Mouse (Mus musculus) lung, postnatal 0 days (tissue): ENCODE data around the gene Cxcr6. TPM values are rescaled to one million over a fixed set of nuclear protein-coding genes. Genes with fewer than 3 reads are reported as not detected.
A peak's percentile ranks its signal among the peaks of the same experiment; 100 is the strongest.

ENCODE experiments used
- ATAC-seq: fragments of 200-750 bp; cut with Nextera tagmentation; 2 replicates; pipeline ENCODE4 v1.8.0; 2017; ENCODE audit warnings: moderate library complexity
- DNase-seq: peaks from one replicate; pipeline ENCODE4 v3.0.0-alpha.2; 2016; ENCODE audit warnings: low spot score
- H3K27ac ChIP-seq: fragments of 300-500 bp; sonication (generic); 2 replicates; pipeline ENCODE4 v1.5.1; 2014; ENCODE audit warnings: antibody characterized with exemption, mild to moderate bottlenecking, low read length, mixed read lengths
- H3K27me3 ChIP-seq: fragments of 300-500 bp; sonication (generic); replicated peaks from 2 replicates; pipeline ENCODE4 v1.6.1; 2014; ENCODE audit warnings: low read length, mixed read lengths; ENCODE audit not compliant: insufficient read depth
- H3K36me3 ChIP-seq: fragments of 300-500 bp; sonication (generic); 2 replicates; pipeline ENCODE4 v1.6.1; 2014; ENCODE audit warnings: low read length, mixed read lengths; ENCODE audit not compliant: insufficient read depth
- H3K4me1 ChIP-seq: fragments of 300-500 bp; sonication (generic); 2 replicates; pipeline ENCODE4 v1.6.1; 2014; ENCODE audit warnings: antibody characterized with exemption, low read depth, low read length, mixed read lengths; ENCODE audit not compliant: insufficient read depth
- H3K4me2 ChIP-seq: fragments of 300-500 bp; sonication (generic); replicated peaks from 2 replicates; pipeline ENCODE4 v1.6.1; 2014; ENCODE audit warnings: low read depth, mild to moderate bottlenecking, low read length, moderate library complexity, mixed read lengths
- H3K4me3 ChIP-seq: fragments of 300-500 bp; sonication (generic); 2 replicates; pipeline ENCODE4 v1.5.1; 2014; ENCODE audit warnings: low read depth, low read length
- H3K9ac ChIP-seq: fragments of 300-500 bp; sonication (generic); replicated peaks from 2 replicates; pipeline ENCODE4 v1.6.1; 2014; ENCODE audit warnings: low read depth, mild to moderate bottlenecking
- H3K9me3 ChIP-seq: fragments of 300-500 bp; sonication (generic); 2 replicates; pipeline ENCODE4 v1.6.1; 2016; ENCODE audit warnings: low read length, mixed read lengths
- CTCF ChIP-seq: IDR thresholded peaks from 2 replicates; pipeline ENCODE4 v1.5.1; 2016; ENCODE audit warnings: antibody characterized with exemption, mild to moderate bottlenecking
- EP300 ChIP-seq: IDR thresholded peaks from 2 replicates; pipeline ENCODE4 v1.6.1; 2016; ENCODE audit warnings: antibody characterized with exemption, mild to moderate bottlenecking, control low read depth
- WGBS: fragments of 180-500 bp; shearing (Covaris S2); extraction: QIAGEN DNeasy Blood & Tissue Kit; methylation state at CpG from one replicate; pipeline ENCODE4 v1.1.7; 2014; 5-methylcytosine and 5-hydroxymethylcytosine counted together
- polyA plus RNA-seq: library from polyadenylated mRNA; unstranded; fragments of >200 nt; fragmentation: Nextera tagmentation; extraction: Ambion mirVana; gene quantifications from 2 replicates; pipeline ENCODE4 v1.2.1, GENCODE M21; 2015

Cxcr6 gene
- polyA plus RNA-seq, 1 experiment from 2014 or later, result 0.49 TPM

- no peak for TF ChIP-seq CTCF
- no peak for TF ChIP-seq EP300
- Histone ChIP-seq H3K27me3 (no peaks in the 10 kb centered on the region), H3K36me3 (peaks cover 21% of the 10 kb centered on the region)
Observed at GRCm38 (mm10) chr9:123801527-123801926, 4.7 kb upstream of the Cxcr6 start.

GRCm38 (mm10) chr9:123802421-123802820 is 3.9 kb upstream of the Cxcr6 start:
- ATAC-seq (no peak), DNase-seq (no peak)
- TF ChIP-seq CTCF, result no peak
- no peak for TF ChIP-seq EP300
- H3K4me1 ChIP-seq, result no peaks in the 10 kb centered on the region
- no peak overlapping the region for H3K4me3 ChIP-seq
- no peaks in the 10 kb centered on the region for H3K27me3 ChIP-seq
- WGBS, result 93% methylated on average over 2 of the region's 2 CpGs
- no peak overlapping the region for H3K9ac ChIP-seq
- H3K27ac ChIP-seq, result no peak overlapping the region
- H3K36me3 ChIP-seq, result peaks cover 12% of the 10 kb centered on the region
- no peaks in the 10 kb centered on the region for H3K9me3 ChIP-seq
- no peak overlapping the region for H3K4me2 ChIP-seq

More at GRCm38 (mm10) chr9:123801527-123801926, 4.7 kb upstream of the Cxcr6 start:
- no peak overlapping the region for H3K4me3 ChIP-seq
- ATAC-seq (no peak), DNase-seq (no peak)
- H3K4me1 ChIP-seq, result no peaks in the 10 kb centered on the region
- H3K9me3 ChIP-seq, result no peaks in the 10 kb centered on the region
- H3K9ac ChIP-seq, result no peak overlapping the region
- no peak overlapping the region for H3K27ac ChIP-seq
- WGBS, result 93% methylated on average over 1 of the region's 1 CpGs
- H3K4me2 ChIP-seq, result no peak overlapping the region

GRCm38 (mm10) chr9:123802896-123803295 is 3.4 kb upstream of the Cxcr6 start:
- Histone ChIP-seq H3K27ac (no peak overlapping the region), H3K27me3 (no peaks in the 10 kb centered on the region), H3K4me3 (no peak overlapping the region), H3K36me3 (peaks cover 10% of the 10 kb centered on the region), H3K9ac (no peak overlapping the region), H3K4me1 (no peaks in the 10 kb centered on the region), H3K9me3 (no peaks in the 10 kb centered on the region), H3K4me2 (no peak overlapping the region)
- TF ChIP-seq EP300 (no peak), CTCF (peak; percentile 24; the same call in 1 of the 2 replicates)
- DNase-seq (no peak), ATAC-seq (no peak)

- H3K27ac ChIP-seq, result no peak overlapping the region
- H3K4me2 ChIP-seq, result no peak overlapping the region
- no peak for DNase-seq
- H3K4me1 ChIP-seq, result no peaks in the 10 kb centered on the region
- no peak overlapping the region for H3K4me3 ChIP-seq
- peaks cover 11% of the 10 kb centered on the region for H3K36me3 ChIP-seq
- no peaks in the 10 kb centered on the region for H3K9me3 ChIP-seq
- no peak overlapping the region for H3K9ac ChIP-seq
- ATAC-seq, result no peak
- no peaks in the 10 kb centered on the region for H3K27me3 ChIP-seq
- no peak for TF ChIP-seq CTCF
- TF ChIP-seq EP300, result no peak
- 89% methylated on average over 2 of the region's 2 CpGs for WGBS
Observed at GRCm38 (mm10) chr9:123805241-123805640, 1.0 kb upstream of the Cxcr6 start.

- DNase-seq (no peak), ATAC-seq (no peak)
- TF ChIP-seq CTCF, result no peak
- TF ChIP-seq EP300, result no peak
- Histone ChIP-seq H3K36me3 (peaks cover 22% of the 10 kb centered on the region), H3K9me3 (no peaks in the 10 kb centered on the region), H3K27ac (no peak overlapping the region), H3K9ac (no peak overlapping the region), H3K4me2 (no peak overlapping the region), H3K27me3 (no peaks in the 10 kb centered on the region), H3K4me3 (no peak overlapping the region), H3K4me1 (no peaks in the 10 kb centered on the region)
- 33% methylated on average over 7 of the region's 7 CpGs for WGBS
Observed at GRCm38 (mm10) chr9:123808583-123808982, 2.3 kb downstream of the Cxcr6 start.

GRCm38 (mm10) chr9:123811831-123812230 is 5.6 kb downstream of the Cxcr6 start:
- DNase-seq (no peak), ATAC-seq (no peak)
- WGBS, result 89% methylated on average over 3 of the region's 3 CpGs
- no peak overlapping the region for H3K9ac ChIP-seq
- TF ChIP-seq CTCF, result no peak
- TF ChIP-seq EP300, result no peak
- H3K9me3 ChIP-seq, result no peaks in the 10 kb centered on the region
- H3K4me1 ChIP-seq, result no peaks in the 10 kb centered on the region
- no peak overlapping the region for H3K27ac ChIP-seq
- H3K27me3 ChIP-seq, result no peaks in the 10 kb centered on the region
- H3K36me3 ChIP-seq, result peaks cover 46% of the 10 kb centered on the region
- no peak overlapping the region for H3K4me2 ChIP-seq
- no peak overlapping the region for H3K4me3 ChIP-seq

- peaks cover 47% of the 10 kb centered on the region for H3K36me3 ChIP-seq
- H3K4me2 ChIP-seq, result no peak overlapping the region
- no peak for ATAC-seq
- H3K9me3 ChIP-seq, result no peaks in the 10 kb centered on the region
- 91% methylated on average over 2 of the region's 2 CpGs for WGBS
- no peaks in the 10 kb centered on the region for H3K27me3 ChIP-seq
- H3K4me1 ChIP-seq, result no peaks in the 10 kb centered on the region
- TF ChIP-seq CTCF, result no peak
- TF ChIP-seq EP300, result no peak
- no peak for DNase-seq
- no peak overlapping the region for H3K4me3 ChIP-seq
- H3K9ac ChIP-seq, result no peak overlapping the region
- H3K27ac ChIP-seq, result no peak overlapping the region
Observed at GRCm38 (mm10) chr9:123814326-123814725, 8.1 kb downstream of the Cxcr6 start.
